Mouse (Mus musculus) CD8-positive naive resting alpha-beta T cell, adult 2 months (primary cell): Measurements from ENCODE around the gene Vmn1r239-ps.
"Not testable (repeated sequence)": the region's sequence is repeated elsewhere in the genome, so short reads cannot be mapped to it uniquely, and the experiment has no call there.

Source experiments
- DNase-seq, 2 experiments: peaks; one replicate each; pipeline ENCODE4 v3.0.0; 2022; ENCODE audit warnings: low read depth in 2 of 2, low spot score in 2 of 2

Vmn1r239-ps gene

GRCm38 (mm10) chrX:147453610-147454009 lies at the start of gene Vmn1r239-ps:
Vmn1r239-ps (minus strand) TSS chrX:147453710.
- DNase-seq, result not testable (repeated sequence)

GRCm38 (mm10) chrX:147489551-147489950 lies 36.0 kb upstream of the Vmn1r239-ps start:
- no peak for DNase-seq

GRCm38 (mm10) chrX:147443386-147443785 lies 10.1 kb downstream of the Vmn1r239-ps start:
- DNase-seq, result no peak

- no peak for DNase-seq
These were observed 18.1 kb downstream of the Vmn1r239-ps start for GRCm38 (mm10) chrX:147435400-147435799.

GRCm38 (mm10) chrX:147429753-147430152 lies 23.8 kb downstream of the Vmn1r239-ps start:
- DNase-seq, result no peak

- no peak for DNase-seq
These were observed 24.4 kb downstream of the Vmn1r239-ps start, which contains the start of gene Il13ra2 for GRCm38 (mm10) chrX:147429129-147429528. Il13ra2 (minus strand) TSS chrX:147429192.
